Mouse (Mus musculus): ENCODE measurements at regions not wholly inside any gene's neighbourhood (a gene's known extent, or its start where the extent isn't known, plus 50 kb on each side); places are given as distances from the start of the nearest gene placed in this dataset.
"Not testable (repeated sequence)": the region's sequence is repeated elsewhere in the genome, so short reads cannot be mapped to it uniquely, and the experiment has no call there.

GRCm38 (mm10) chr14:53427636-53428035 is 826.3 kb downstream of the Dad1 start:
- ATAC-seq (ENCODE audit: low FRiP score); H3K4me2 ChIP-seq (replicated peaks); DNase-seq (ENCODE audit: low spot score); H3K9ac ChIP-seq; H3K9me3 ChIP-seq (ENCODE audit: control insufficient read depth, low read length); H3K27ac ChIP-seq; H3K4me1 ChIP-seq (replicated peaks; ENCODE audit: control insufficient read depth, insufficient read depth, low read length); H3K4me3 ChIP-seq (replicated peaks; ENCODE audit: low read length); H3K27me3 ChIP-seq (ENCODE audit: control insufficient read depth, insufficient read depth, low read length); H3K36me3 ChIP-seq (replicated peaks; ENCODE audit: control insufficient read depth, insufficient read depth): not testable (repeated sequence)
- whole genome bisulfite sequencing = 79% methylated on average over 10 of the region's 10 CpGs

GRCm38 (mm10) chr14:53416955-53417354 is 836.9 kb downstream of the Dad1 start:
- 33% methylated on average over 1 of the region's 2 CpGs for WGBS

DNA sequence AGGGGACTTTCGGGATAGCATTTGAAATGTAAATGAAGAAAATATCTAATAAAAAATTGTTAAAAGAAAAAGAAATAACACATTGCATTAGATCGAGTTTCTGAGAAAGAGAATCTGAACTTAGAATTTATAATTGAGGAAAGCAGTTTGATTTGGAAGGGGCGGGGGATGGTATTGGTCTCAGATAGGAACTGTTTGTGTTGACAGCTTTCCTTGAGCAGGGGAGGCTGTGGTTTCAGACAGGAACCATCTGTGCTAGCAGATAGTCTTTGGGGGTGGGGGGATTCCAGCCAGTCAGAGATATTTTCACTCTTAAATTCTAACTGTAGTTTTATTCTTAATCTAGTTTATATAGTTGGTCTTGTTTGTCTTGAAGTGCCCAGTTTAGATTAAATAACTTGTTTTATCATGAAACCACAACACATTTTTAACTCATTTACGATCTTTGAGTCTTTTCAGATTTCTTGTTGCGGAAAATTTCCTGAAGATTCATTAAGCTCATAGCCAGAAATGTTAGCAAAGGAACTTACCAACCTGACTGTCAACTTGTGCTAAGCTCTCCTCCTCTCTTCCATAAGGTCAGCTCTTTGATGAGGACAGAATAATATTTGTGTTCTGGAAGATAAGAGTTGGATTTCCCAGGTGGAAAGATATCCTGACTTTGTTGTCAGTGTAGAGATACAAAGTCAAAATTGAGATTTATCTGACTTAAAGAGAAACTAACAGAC is 846.2 kb downstream of the Dad1 start:
- ATAC-seq (ENCODE audit: low FRiP score); H3K27ac ChIP-seq; H3K36me3 ChIP-seq (replicated peaks; ENCODE audit: control insufficient read depth, insufficient read depth); H3K4me3 ChIP-seq (replicated peaks; ENCODE audit: low read length); H3K9me3 ChIP-seq (ENCODE audit: control insufficient read depth, low read length); H3K4me1 ChIP-seq (replicated peaks; ENCODE audit: control insufficient read depth, insufficient read depth, low read length); DNase-seq (ENCODE audit: low spot score); H3K4me2 ChIP-seq (replicated peaks); H3K27me3 ChIP-seq (ENCODE audit: control insufficient read depth, insufficient read depth, low read length); H3K9ac ChIP-seq: not testable (repeated sequence)
- 89% methylated on average over 2 of the region's 5 CpGs for WGBS

More at GRCm38 (mm10) chr14:53416955-53417354, 836.9 kb downstream of the Dad1 start:
- H3K4me2 ChIP-seq (replicated peaks); H3K4me1 ChIP-seq (replicated peaks; ENCODE audit: control insufficient read depth, insufficient read depth, low read length); H3K4me3 ChIP-seq (replicated peaks; ENCODE audit: low read length); H3K9me3 ChIP-seq (ENCODE audit: control insufficient read depth, low read length); H3K36me3 ChIP-seq (replicated peaks; ENCODE audit: control insufficient read depth, insufficient read depth); ATAC-seq (ENCODE audit: low FRiP score); H3K27ac ChIP-seq; H3K9ac ChIP-seq; H3K27me3 ChIP-seq (ENCODE audit: control insufficient read depth, insufficient read depth, low read length); DNase-seq (ENCODE audit: low spot score): not testable (repeated sequence)

DNA sequence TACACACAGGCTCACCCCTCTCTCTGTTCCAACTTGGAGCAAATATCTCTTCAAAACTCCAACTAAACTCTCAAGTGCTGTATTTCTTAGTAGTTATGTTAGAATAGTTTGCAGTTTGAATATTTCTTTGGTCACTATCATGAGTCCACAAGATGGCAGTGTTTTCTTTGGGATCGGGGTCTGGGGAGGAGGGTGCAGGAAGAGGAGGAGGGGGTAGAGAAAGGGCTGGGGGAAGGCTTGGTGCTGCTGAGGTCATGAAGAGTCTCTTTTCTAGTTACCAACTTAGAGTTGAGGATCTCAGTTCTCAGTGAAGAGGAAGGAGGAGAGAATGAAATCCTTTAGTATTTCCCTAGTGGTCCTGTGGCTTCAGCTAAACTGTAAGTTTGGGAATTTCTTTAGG is 863.6 kb downstream of the Dad1 start:
- not testable (repeated sequence) for ATAC-seq (ENCODE audit: low FRiP score); H3K9ac ChIP-seq; H3K36me3 ChIP-seq (replicated peaks; ENCODE audit: control insufficient read depth, insufficient read depth); H3K4me3 ChIP-seq (replicated peaks; ENCODE audit: low read length); H3K27me3 ChIP-seq (ENCODE audit: control insufficient read depth, insufficient read depth, low read length); H3K4me1 ChIP-seq (replicated peaks; ENCODE audit: control insufficient read depth, insufficient read depth, low read length); H3K4me2 ChIP-seq (replicated peaks); DNase-seq (ENCODE audit: low spot score); H3K9me3 ChIP-seq (ENCODE audit: control insufficient read depth, low read length); H3K27ac ChIP-seq
- WGBS = no CpG with 5 or more reads among the region's 1 CpGs

DNA sequence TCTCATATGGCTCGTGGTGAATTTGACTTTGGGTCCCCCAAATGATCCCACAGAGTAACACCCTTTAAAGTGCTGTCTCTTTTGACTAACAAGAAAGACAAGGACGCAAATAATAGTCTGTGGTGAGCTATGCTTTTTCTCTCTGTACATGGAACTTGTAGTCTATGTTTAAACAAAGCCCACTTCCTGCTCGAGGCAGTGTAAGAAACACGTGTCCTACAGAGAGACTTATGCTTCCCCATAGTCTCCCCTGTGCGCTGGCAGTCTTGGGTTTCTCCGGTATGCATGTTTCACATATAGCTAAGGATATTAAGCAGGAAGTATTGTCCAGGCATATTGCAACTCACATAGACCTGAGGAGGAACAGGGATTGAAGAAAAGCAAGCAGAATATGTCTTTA is 879.0 kb upstream of the Olfr1507 start:
- WGBS = 86% methylated on average over 5 of the region's 6 CpGs
- not testable (repeated sequence) for H3K27ac ChIP-seq; H3K9me3 ChIP-seq (ENCODE audit: control insufficient read depth, low read length); H3K4me3 ChIP-seq (replicated peaks; ENCODE audit: low read length); H3K4me1 ChIP-seq (replicated peaks; ENCODE audit: control insufficient read depth, insufficient read depth, low read length); DNase-seq (ENCODE audit: low spot score); H3K4me2 ChIP-seq (replicated peaks); H3K9ac ChIP-seq; ATAC-seq (ENCODE audit: low FRiP score); H3K36me3 ChIP-seq (replicated peaks; ENCODE audit: control insufficient read depth, insufficient read depth); H3K27me3 ChIP-seq (ENCODE audit: control insufficient read depth, insufficient read depth, low read length)

DNA sequence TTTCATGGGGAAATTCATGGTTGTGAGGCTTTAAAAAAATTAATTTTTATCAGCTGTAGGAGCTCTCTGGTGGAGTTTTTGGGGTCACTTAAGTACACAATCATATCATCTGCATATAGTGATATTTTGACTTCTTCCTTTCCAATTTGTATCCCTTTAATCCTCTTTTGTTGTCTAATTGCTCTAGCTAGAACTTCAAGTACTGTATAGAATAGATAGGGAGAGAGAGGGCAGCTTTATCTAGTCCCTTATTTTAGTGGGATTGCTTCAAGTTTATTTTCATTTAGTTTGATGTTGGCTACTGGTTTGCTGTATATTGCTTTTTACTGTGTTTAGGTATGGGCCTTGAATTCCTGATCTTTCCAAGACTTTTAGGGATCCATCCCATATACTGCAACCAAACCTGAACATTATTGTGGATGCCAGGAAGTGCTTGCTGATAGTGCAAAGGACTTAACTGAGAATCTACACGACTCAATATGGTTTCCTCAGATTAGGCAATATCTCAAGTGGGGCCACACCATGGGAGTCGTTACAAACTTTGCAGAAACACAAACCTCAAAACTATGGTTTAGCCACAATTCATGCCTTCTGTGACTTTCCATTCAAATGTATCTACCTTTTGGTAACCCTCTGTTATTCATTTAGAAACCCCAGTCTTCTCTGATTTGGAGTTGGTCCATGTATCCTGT is 878.4 kb upstream of the Olfr1507 start:
- not testable (repeated sequence) for DNase-seq (ENCODE audit: low spot score); H3K27me3 ChIP-seq (ENCODE audit: control insufficient read depth, insufficient read depth, low read length); ATAC-seq (ENCODE audit: low FRiP score); H3K27ac ChIP-seq; H3K9me3 ChIP-seq (ENCODE audit: control insufficient read depth, low read length); H3K36me3 ChIP-seq (replicated peaks; ENCODE audit: control insufficient read depth, insufficient read depth); H3K4me2 ChIP-seq (replicated peaks); H3K4me3 ChIP-seq (replicated peaks; ENCODE audit: low read length); H3K9ac ChIP-seq; H3K4me1 ChIP-seq (replicated peaks; ENCODE audit: control insufficient read depth, insufficient read depth, low read length)
- WGBS = no CpG with 5 or more reads among the region's 2 CpGs

DNA sequence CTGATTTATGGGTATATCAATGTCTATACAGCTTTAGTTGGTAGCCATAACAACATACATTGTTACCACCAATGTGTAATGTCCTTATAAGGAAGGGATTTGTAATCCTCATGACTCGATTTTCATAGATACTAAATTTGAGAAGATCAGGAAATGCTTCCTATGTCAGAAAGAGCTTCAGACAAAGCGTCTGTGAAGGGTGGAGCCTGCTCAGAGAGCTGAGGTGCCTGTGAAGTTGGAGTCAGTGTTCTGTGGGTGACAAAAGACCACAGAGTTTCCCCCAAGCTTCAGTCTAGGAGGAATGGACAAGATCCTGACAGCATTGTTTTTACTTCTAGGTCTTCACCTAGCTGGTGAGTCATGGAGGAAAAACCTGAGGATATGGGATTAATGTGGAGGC is 874.2 kb upstream of the Olfr1507 start:
- no peaks in the 10 kb centered on the region for H3K36me3 ChIP-seq (replicated peaks; ENCODE audit: control insufficient read depth, insufficient read depth)
- DNase-seq (ENCODE audit: low spot score) (peak; percentile 10), ATAC-seq (ENCODE audit: low FRiP score) (no peak)
- no peak overlapping the region for H3K27ac ChIP-seq
- H3K27me3 ChIP-seq (ENCODE audit: control insufficient read depth, insufficient read depth, low read length) = no peaks in the 10 kb centered on the region
- WGBS = 82% methylated on average over 2 of the region's 2 CpGs
- H3K4me1 ChIP-seq (replicated peaks; ENCODE audit: control insufficient read depth, insufficient read depth, low read length) = no peaks in the 10 kb centered on the region
- H3K9me3 ChIP-seq (ENCODE audit: control insufficient read depth, low read length) = no peaks in the 10 kb centered on the region
- no peak overlapping the region for H3K4me2 ChIP-seq (replicated peaks)
- H3K4me3 ChIP-seq (replicated peaks; ENCODE audit: low read length) = no peak overlapping the region
- H3K9ac ChIP-seq = no peak overlapping the region

- ATAC-seq (ENCODE audit: low FRiP score); H3K27me3 ChIP-seq (ENCODE audit: control insufficient read depth, insufficient read depth, low read length); H3K36me3 ChIP-seq (replicated peaks; ENCODE audit: control insufficient read depth, insufficient read depth); H3K9ac ChIP-seq; H3K4me1 ChIP-seq (replicated peaks; ENCODE audit: control insufficient read depth, insufficient read depth, low read length); H3K4me2 ChIP-seq (replicated peaks); H3K27ac ChIP-seq; H3K9me3 ChIP-seq (ENCODE audit: control insufficient read depth, low read length); H3K4me3 ChIP-seq (replicated peaks; ENCODE audit: low read length): not testable (repeated sequence)
- WGBS = 83% methylated on average over 1 of the region's 1 CpGs
- peak; percentile 17 for DNase-seq (ENCODE audit: low spot score)
Measured at GRCm38 (mm10) chr14:53367420-53367819, 871.9 kb upstream of the Olfr1507 start.

DNA sequence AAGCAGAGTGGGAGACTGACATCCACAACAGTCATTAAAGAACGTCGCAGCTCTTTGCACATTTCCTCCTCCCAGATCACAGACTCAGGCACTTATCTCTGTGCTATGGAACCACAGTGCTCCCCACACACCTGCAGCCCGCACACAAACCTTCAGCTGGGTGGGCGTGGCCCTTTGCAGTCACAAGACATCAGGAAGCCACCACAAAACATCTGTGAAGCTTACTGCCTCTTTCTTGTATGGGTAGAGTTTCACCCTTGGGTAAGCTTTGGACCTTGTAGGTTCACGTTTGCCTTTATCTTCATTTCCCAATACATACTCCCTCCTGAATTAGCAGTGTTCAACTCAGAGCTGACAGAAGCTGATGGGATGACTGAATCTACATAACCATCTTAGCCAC is 868.4 kb upstream of the Olfr1507 start:
- not testable (repeated sequence) for H3K4me2 ChIP-seq (replicated peaks); H3K27me3 ChIP-seq (ENCODE audit: control insufficient read depth, insufficient read depth, low read length); H3K4me1 ChIP-seq (replicated peaks; ENCODE audit: control insufficient read depth, insufficient read depth, low read length); H3K36me3 ChIP-seq (replicated peaks; ENCODE audit: control insufficient read depth, insufficient read depth); H3K9me3 ChIP-seq (ENCODE audit: control insufficient read depth, low read length); H3K27ac ChIP-seq; H3K9ac ChIP-seq; ATAC-seq (ENCODE audit: low FRiP score); H3K4me3 ChIP-seq (replicated peaks; ENCODE audit: low read length); DNase-seq (ENCODE audit: low spot score)
- whole genome bisulfite sequencing = 82% methylated on average over 5 of the region's 5 CpGs
